Mouse (Mus musculus): ENCODE results near the gene Bcl2l2. TPM values are rescaled to one million over a fixed set of nuclear protein-coding genes. Genes with fewer than 3 reads are reported as not detected.

Bcl2l2 gene
- total RNA-seq (2014; rRNA removed) (28.4 and 37.1 TPM in 2 replicates), polyA plus RNA-seq (2015; fragmentation: Nextera tagmentation; extraction: Ambion mirVana) (4.3 and 4.6 TPM in 2 replicates)

DNA sequence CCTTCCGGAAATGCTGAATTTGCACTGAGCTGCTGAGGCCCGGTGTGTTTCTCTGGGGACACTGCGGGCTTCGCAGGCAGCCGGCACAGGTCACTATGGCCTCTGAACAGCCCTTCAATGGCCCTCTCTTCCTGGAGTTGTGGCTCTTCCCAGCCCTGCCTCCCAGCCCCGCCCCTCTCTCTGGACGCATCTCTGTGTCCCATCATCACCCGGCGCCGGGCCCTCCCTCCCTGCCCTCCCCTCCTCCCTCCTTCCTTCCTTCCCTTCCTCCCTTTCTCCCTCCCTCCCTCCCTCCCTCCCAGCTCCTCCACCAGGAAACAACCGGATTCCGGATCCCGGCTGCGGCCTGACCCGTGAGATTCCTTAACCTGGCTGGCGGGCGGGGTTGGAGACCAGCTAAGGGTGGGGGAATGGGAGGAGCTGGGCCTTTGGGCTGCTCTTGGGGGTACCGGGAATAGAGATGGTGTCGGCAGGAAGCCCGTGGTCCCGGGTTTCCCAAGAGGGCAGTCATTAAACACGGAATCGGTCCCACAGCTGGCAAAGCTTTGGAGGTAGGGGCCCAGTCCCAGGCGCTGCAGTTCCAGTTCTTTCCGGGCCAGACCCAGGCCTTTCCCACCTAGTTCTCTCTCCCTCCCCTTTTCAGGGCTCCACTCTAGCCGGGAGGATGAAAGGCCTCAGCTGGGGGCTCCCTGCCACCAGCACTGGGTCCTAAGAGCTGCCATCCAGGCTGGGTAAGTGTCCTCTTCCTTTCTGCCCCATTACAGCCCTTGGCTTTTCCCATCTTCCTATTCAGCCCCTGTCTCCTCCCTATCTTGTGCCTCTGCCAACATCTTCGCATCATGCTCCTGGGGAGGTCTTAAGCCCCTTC is at the start of gene Bcl2l2, which contains the start of gene Gm20521:
TSS of gene Bcl2l2 (plus strand) at position 224 of the 868 bp plus-strand sequence.
TSS of gene Gm20521 (plus strand) at position 288 of the 868 bp plus-strand sequence.
- peak; percentile 92 for DNase-seq (ENCODE audit: low spot score)
- H3K27me3 ChIP-seq (ENCODE audit: insufficient read depth, low read length): no peaks in the 10 kb centered on the region
- peak within 1 kb of the TSS; percentile 60 for H3K4me2 ChIP-seq (ENCODE audit: low read depth, low read length)
- peak within 1 kb of the TSS; percentile 93 for H3K27ac ChIP-seq
- peak; percentile 93 for ATAC-seq
- no peaks in the 10 kb centered on the region for H3K9me3 ChIP-seq (ENCODE audit: low read length)
- H3K9ac ChIP-seq (replicated peaks; ENCODE audit: low read length): peak within 1 kb of the TSS; percentile 86
- 0 out of 2 replicates have a peak, but pooled peaks cover 4% of the 10 kb centered on the region for H3K36me3 ChIP-seq (ENCODE audit: insufficient read depth, low read length)
- TF ChIP-seq CTCF (IDR thresholded peaks at IDR 0.05; ENCODE audit: low read depth): no peak
- under 1% methylated on average over 26 of the region's 27 CpGs for WGBS
- H3K4me3 ChIP-seq (ENCODE audit: low read length): peak within 1 kb of the TSS; percentile 52
- peaks cover 7% of the 10 kb centered on the region for H3K4me1 ChIP-seq (ENCODE audit: insufficient read depth, low read length)

DNA sequence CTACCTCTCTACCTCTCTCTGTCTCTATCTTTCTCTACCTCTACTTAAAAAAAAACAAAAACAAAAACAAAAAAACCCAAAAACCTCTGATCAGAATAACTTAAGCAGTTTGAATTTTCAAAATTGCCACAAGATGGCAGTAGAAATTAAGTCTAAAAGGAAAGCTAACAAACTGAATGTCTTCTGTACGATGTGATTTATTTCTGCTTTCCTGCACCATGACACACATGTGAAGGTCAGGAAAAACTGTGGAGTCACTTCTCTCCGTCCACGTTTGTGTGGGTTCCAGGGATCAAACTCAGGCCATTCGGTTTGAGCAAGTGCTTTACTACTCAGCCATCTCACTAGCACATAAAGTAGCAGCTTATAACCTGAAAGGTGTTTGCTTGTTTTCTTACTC is 39.7 kb upstream of the Bcl2l2 start:
- WGBS: 3% methylated on average over 4 of the region's 4 CpGs
- Histone ChIP-seq H3K9ac (replicated peaks; ENCODE audit: low read length) (no peak overlapping the region), H3K4me2 (ENCODE audit: low read depth, low read length) (no peak overlapping the region), H3K27ac (no peak overlapping the region), H3K9me3 (ENCODE audit: low read length) (no peaks in the 10 kb centered on the region), H3K27me3 (ENCODE audit: insufficient read depth, low read length) (peaks cover 3% of the 10 kb centered on the region; the same call in 1 of the 2 replicates), H3K4me3 (ENCODE audit: low read length) (no peak overlapping the region), H3K36me3 (ENCODE audit: insufficient read depth, low read length) (no peaks in the 10 kb centered on the region), H3K4me1 (ENCODE audit: insufficient read depth, low read length) (no peaks in the 10 kb centered on the region)
- DNase-seq (ENCODE audit: low spot score): peak; percentile 77
- ATAC-seq: peak; percentile 49; the same call in 1 of the 2 replicates
- peak; percentile 61 for TF ChIP-seq CTCF (IDR thresholded peaks at IDR 0.05; ENCODE audit: low read depth)

DNA sequence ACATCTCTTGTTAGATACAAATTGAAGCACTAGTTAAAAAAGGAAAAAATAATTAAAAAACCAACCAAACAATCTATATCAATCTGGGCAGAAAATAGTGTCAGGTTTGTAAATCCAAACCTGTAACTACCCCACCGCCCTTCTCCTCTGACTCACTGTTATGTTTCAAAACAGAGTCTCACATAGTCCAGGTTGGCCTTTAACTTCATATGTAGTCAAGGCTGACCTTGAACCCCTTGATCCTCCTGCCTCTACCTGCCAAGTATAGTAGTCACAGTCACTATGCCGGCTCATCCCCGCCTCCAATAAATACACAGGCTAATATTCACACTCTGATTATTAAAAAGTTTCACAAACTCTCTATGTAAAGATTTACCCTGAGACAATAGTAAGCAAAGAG is 27.5 kb upstream of the Bcl2l2 start:
- no peaks in the 10 kb centered on the region for H3K9me3 ChIP-seq (ENCODE audit: low read length)
- DNase-seq (ENCODE audit: low spot score) (no peak), ATAC-seq (no peak)
- H3K27me3 ChIP-seq (ENCODE audit: insufficient read depth, low read length): no peaks in the 10 kb centered on the region
- no peak overlapping the region for H3K4me3 ChIP-seq (ENCODE audit: low read length)
- no peak overlapping the region for H3K4me2 ChIP-seq (ENCODE audit: low read depth, low read length)
- no peak overlapping the region for H3K27ac ChIP-seq
- no peak overlapping the region for H3K9ac ChIP-seq (replicated peaks; ENCODE audit: low read length)
- H3K36me3 ChIP-seq (ENCODE audit: insufficient read depth, low read length): peaks cover 16% of the 10 kb centered on the region; the same call in 1 of the 2 replicates
- 99% methylated on average over 3 of the region's 3 CpGs for WGBS
- no peaks in the 10 kb centered on the region for H3K4me1 ChIP-seq (ENCODE audit: insufficient read depth, low read length)
- no peak for TF ChIP-seq CTCF (IDR thresholded peaks at IDR 0.05; ENCODE audit: low read depth)

DNA sequence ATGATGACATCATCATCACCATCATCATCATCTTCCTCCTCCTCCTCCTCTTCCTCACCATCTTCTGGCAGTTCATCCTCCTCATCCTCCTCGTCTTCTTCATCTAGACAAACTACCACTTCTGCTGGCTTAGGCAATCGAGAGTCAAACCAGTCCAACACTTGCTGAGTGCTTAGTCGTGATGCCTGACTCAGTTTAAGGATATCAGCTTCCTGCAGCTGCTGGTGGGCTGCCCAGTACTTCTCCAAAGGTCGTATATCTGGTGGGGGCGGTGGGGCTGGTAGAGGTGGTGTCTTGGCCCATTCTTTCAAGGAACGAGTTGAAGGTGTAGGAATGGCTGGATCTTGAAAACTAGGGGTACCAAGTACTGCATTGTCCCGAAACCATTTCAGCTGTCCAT is 26.5 kb upstream of the Bcl2l2 start:
- ATAC-seq: no peak
- Histone ChIP-seq H3K4me1 (ENCODE audit: insufficient read depth, low read length) (no peaks in the 10 kb centered on the region), H3K36me3 (ENCODE audit: insufficient read depth, low read length) (peaks cover 16% of the 10 kb centered on the region; the same call in 1 of the 2 replicates), H3K9me3 (ENCODE audit: low read length) (no peaks in the 10 kb centered on the region), H3K4me3 (ENCODE audit: low read length) (no peak overlapping the region), H3K27ac (no peak overlapping the region), H3K4me2 (ENCODE audit: low read depth, low read length) (no peak overlapping the region), H3K9ac (replicated peaks; ENCODE audit: low read length) (no peak overlapping the region), H3K27me3 (ENCODE audit: insufficient read depth, low read length) (no peaks in the 10 kb centered on the region)
- no peak for TF ChIP-seq CTCF (IDR thresholded peaks at IDR 0.05; ENCODE audit: low read depth)
- 90% methylated on average over 7 of the region's 7 CpGs for WGBS
- DNase-seq (ENCODE audit: low spot score): no peak

DNA sequence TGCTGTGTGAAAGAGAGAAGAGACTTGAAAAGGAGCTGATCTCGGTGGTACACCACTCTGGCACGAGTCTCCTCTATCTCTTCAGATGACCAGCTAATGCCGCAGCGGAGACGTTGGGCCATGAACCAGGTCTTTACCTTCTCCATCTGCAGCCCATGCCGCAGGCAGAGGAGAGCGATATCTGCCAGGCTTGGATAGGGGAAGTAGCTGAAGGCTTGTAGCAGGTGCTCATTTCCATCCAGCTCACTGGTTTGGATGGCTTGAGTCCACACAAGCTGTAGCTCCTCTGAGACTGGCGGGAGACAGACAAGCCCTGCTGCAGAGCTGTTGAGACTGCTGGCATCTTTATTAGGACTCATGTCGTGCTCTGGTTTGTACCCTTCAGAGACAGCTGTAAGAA is 25.3 kb upstream of the Bcl2l2 start:
- Histone ChIP-seq H3K9me3 (ENCODE audit: low read length) (no peaks in the 10 kb centered on the region), H3K36me3 (ENCODE audit: insufficient read depth, low read length) (peaks cover 16% of the 10 kb centered on the region; the same call in 1 of the 2 replicates), H3K9ac (replicated peaks; ENCODE audit: low read length) (0 out of 2 replicates have a peak overlapping the region, but pooled peaks have one; percentile 17), H3K27ac (no peak overlapping the region), H3K4me3 (ENCODE audit: low read length) (no peak overlapping the region), H3K4me1 (ENCODE audit: insufficient read depth, low read length) (no peaks in the 10 kb centered on the region), H3K4me2 (ENCODE audit: low read depth, low read length) (no peak overlapping the region), H3K27me3 (ENCODE audit: insufficient read depth, low read length) (no peaks in the 10 kb centered on the region)
- DNase-seq (ENCODE audit: low spot score) (peak; percentile 15), ATAC-seq (0 out of 2 replicates have a peak, but pooled peaks have one; percentile 47)
- no peak for TF ChIP-seq CTCF (IDR thresholded peaks at IDR 0.05; ENCODE audit: low read depth)
- 76% methylated on average over 9 of the region's 9 CpGs for WGBS

DNA sequence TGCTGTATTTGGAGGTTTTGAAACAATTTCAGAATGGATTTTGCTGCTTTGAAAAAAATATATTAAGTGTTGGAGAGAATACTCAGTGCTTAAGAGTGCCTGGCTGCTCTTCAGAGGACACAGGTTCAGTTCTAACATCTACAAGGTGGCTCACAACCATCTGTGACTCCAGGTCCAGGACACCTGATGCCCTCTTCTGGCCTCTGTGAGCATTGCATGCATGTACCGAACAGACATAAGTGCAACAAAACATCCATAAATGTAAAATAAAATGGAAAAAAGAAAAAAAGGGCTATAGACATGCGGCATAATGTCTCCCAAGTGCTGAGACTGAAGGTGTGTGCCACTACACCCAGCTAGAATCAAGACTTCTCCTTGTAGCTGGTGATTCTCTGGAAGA is 22.7 kb upstream of the Bcl2l2 start:
- H3K4me3 ChIP-seq (ENCODE audit: low read length): no peak overlapping the region
- H3K4me1 ChIP-seq (ENCODE audit: insufficient read depth, low read length): no peaks in the 10 kb centered on the region; the same call in 1 of the 2 replicates
- peak; percentile 68 for DNase-seq (ENCODE audit: low spot score)
- no peaks in the 10 kb centered on the region for H3K27me3 ChIP-seq (ENCODE audit: insufficient read depth, low read length)
- H3K9ac ChIP-seq (replicated peaks; ENCODE audit: low read length): no peak overlapping the region
- H3K27ac ChIP-seq: no peak overlapping the region
- H3K9me3 ChIP-seq (ENCODE audit: low read length): no peaks in the 10 kb centered on the region
- no peak overlapping the region for H3K4me2 ChIP-seq (ENCODE audit: low read depth, low read length)
- WGBS: 33% methylated on average over 2 of the region's 2 CpGs
- TF ChIP-seq CTCF (IDR thresholded peaks at IDR 0.05; ENCODE audit: low read depth): peak; percentile 82
- no peak for ATAC-seq
- H3K36me3 ChIP-seq (ENCODE audit: insufficient read depth, low read length): peaks cover 16% of the 10 kb centered on the region; the same call in 1 of the 2 replicates
